Mouse (Mus musculus) embryo, embryonic 11 days (tissue): ENCODE data around the gene Eif5a2.

ENCODE experiments used
- DNase-seq: peaks from one replicate; pipeline ENCODE4 v3.0.0-alpha.2; 2015

The Eif5a2 gene

GRCm38 (mm10) chr3:28814361-28814760 is 33.3 kb downstream of the Eif5a2 start:
- peak; percentile 73 for DNase-seq

GRCm38 (mm10) chr3:28816010-28816540 is 35.0 kb downstream of the Eif5a2 start:
- DNase-seq = no peak

GRCm38 (mm10) chr3:28826272-28826671 is 45.2 kb downstream of the Eif5a2 start:
- DNase-seq = no peak

- no peak for DNase-seq
These were observed 46.5 kb downstream of the Eif5a2 start for GRCm38 (mm10) chr3:28827605-28828004.

- DNase-seq = no peak
These were observed 48.4 kb downstream of the Eif5a2 start for GRCm38 (mm10) chr3:28829454-28829853.

- no peak for DNase-seq
These were observed 55.8 kb downstream of the Eif5a2 start for GRCm38 (mm10) chr3:28836796-28837371.

GRCm38 (mm10) chr3:28841886-28842649 is 61.0 kb downstream of the Eif5a2 start:
- DNase-seq = peak; percentile 19

GRCm38 (mm10) chr3:28843231-28843630 is 62.2 kb downstream of the Eif5a2 start:
- no peak for DNase-seq

- DNase-seq = no peak
These were observed 66.0 kb downstream of the Eif5a2 start for GRCm38 (mm10) chr3:28847115-28847514.
